Mouse (Mus musculus) spleen, adult 2 months (tissue): Measurements from ENCODE around the gene Slc26a8.

Experiments used
- CTCF ChIP-seq: fragments of 200-500 bp; IDR thresholded peaks from 2 replicates; pipeline ENCODE4 v1.5.1; 2011; ENCODE audit warnings: mild to moderate bottlenecking, inconsistent platforms; ENCODE audit not compliant: insufficient read depth, insufficient read length, insufficient replicate concordance; ENCODE audit errors: extremely low read depth
- POLR2A ChIP-seq: fragments of 200-500 bp; IDR thresholded peaks from 2 replicates; pipeline ENCODE4 v1.6.1; 2011; ENCODE audit warnings: low read depth, low read length, inconsistent platforms

DNA sequence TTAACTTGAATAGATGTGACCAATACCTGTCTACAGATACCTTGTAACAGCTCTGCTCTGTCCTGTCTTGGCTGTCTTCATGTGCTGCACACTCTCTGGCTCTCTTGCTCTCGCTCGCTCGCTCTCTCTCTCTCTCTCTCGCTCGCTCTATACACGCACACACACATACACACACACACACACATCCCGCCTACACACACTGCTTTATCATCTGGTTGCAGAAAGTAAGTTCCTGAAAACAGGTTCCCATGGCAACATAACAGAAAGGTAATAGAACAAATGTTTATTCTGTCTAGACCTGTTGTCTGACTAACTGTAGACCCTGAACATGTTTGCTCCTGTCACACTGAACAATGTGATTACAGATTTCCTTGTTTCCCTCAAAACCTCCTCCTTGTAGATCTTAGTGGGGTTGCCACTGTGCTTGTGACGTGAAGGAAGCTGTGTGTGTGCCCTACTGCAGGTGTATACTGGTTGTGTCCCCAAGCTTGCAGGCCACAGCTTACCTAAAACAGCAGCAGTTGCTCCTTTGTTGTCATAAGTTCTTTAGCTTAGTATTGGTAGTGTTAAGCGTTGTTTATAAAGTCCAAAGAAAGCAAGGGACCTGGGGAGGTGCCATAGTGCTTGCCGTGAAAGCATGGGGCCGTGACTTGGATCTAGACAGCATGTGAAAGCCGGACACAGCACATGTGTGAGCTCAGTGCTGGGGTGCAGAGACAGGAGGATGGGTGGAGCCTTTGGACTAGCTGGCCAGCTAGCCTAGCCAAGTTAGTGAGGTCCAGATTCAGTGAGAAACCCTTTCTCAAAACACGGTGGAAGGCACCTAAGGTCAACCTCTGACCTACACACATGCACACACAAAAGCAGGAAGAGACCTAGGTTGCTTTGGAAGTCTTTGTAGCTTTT, 7.5 kb upstream of the Slc26a8 start:
- TF ChIP-seq POLR2A, result no peak
- no peak for TF ChIP-seq CTCF
